Mouse (Mus musculus) embryo, embryonic 10.5 days (tissue): Measurements from ENCODE around the gene Fam135a.
"Not testable (repeated sequence)": the region's sequence is repeated elsewhere in the genome, so short reads cannot be mapped to it uniquely, and the experiment has no call there.

ENCODE experiments used
- DNase-seq: peaks from one replicate; pipeline ENCODE4 v3.0.0-alpha.2; 2015; ENCODE audit warnings: low spot score

Fam135a gene

DNA sequence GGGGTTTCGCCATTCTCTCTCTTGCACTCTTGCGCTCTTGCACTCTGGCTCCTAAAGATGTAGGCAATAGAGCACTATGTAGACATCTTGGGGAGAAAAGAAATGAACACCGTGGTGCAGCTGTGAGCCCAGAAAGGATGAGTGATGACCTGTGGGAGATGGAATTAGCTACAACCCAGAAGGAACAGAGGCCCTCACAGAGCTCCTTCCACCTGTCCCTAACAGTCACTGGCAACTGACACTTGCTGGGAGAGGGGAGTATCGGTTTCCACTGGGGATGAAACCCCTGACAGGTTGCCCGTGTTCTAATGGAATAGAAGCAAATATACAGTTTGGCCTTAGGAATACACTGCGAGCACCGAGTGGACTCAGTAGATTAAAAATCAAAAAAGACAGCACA is 31.3 kb downstream of the Fam135a start:
- DNase-seq = no peak

DNA sequence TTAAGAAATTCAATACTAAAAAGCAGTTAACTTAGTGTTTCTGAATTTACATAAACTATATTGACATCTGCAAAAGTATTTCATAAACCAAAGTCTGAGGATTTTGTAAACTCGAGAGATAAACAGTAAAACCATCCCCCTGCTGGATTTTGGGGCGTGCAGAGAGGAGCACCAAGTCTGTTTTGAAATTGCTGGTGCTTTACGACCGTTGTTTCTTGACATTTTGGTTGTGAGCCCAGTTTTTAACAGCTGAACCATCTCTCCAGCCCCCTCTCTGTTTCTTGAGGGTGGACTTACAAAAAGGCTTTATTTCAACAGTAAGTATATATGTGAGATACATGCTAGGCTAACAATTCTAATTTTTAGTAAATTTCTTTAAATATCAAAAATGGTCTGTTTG is 33.4 kb downstream of the Fam135a start:
- DNase-seq = no peak

DNA sequence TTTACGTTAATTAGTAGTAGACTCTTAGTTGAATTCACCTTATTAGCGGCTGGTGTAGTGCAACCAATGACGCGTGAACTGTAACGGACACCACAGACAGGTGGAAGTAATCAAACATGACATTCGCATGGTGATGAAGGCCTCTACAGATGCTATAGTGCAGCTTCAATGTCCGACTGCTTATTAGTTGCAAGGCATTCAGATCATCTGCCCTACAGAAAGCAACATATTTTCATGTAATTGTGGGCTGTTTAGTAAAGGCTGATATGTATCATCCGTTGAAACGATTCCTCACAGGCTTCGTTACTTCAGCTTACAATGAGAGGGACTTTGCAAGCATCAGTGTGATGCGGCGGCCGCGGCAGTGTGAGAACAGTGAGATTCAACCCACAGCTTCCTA is 44.4 kb downstream of the Fam135a start:
- no peak for DNase-seq

DNA sequence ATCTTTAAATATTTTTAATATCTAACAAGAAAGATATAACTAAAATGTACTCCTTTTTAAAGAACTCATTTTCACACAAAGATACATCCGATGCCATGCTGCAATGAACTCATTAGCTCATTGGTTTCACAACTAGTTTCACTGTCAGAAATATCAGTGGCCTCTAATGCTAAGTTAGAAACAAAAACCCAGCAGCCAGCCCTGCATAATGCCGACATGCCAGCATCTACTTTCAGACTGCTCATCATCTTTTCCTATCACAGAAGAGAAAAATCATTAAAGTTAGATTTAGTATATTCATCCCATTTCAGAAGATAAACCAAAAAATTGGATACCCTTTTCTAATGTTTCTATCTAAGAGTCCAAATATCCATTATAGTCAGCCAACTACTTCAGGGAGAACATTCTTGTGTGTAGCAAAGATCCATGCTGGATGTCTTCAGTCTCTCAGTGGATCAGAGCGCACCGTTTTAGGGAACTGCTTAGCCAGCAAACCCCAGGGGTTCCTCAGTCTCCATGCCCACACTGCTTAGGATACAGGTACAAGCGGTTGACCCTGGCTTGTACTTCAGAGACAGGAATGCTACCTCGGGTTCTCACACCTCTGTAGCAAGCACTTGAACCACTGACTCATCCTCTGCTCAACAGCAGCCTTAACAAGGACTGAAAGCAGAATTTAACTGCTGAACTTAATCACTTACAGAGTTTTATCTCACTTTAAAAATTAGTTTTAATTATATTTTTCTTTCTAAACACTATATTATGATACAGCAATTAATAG is 53.2 kb downstream of the Fam135a start:
- DNase-seq = no peak

DNA sequence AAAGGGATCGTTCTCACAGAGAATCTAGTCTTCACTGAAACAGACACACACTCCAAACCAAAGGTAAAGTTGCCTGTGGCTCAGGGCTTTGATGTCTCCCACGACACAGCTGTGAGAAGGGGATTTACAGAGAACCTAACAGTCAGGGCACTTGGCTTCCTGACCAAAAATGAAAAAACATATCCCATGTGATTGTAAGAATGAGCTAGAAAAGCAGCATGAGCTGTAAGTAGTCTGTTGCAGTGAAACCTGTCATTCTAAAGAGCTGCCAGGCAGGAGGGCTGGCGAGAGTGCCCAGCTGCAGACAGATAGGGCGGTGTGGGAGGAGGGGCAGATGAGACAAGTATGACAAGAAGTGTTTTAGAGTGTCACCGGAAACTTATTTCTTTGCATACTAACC is 54.5 kb downstream of the Fam135a start:
- DNase-seq = no peak

DNA sequence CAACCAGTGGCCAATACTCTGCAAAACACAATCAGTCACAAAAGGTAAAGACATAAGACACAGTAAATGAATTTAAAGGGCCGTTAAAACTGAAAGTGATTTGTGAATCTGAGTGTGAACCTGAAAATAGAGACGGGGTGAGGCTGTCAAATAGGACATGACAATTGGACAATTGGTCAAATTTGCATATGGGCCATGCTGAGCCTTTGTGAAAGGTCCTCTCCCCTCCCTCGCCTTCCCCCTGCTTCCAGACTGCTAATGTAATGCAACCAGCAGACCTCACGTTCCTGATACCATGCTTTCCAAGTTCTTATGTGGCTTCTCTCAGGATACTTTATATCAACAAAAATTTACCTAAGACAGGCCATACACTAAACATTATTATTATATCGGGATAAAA is 57.1 kb downstream of the Fam135a start:
- DNase-seq = peak; percentile 5

DNA sequence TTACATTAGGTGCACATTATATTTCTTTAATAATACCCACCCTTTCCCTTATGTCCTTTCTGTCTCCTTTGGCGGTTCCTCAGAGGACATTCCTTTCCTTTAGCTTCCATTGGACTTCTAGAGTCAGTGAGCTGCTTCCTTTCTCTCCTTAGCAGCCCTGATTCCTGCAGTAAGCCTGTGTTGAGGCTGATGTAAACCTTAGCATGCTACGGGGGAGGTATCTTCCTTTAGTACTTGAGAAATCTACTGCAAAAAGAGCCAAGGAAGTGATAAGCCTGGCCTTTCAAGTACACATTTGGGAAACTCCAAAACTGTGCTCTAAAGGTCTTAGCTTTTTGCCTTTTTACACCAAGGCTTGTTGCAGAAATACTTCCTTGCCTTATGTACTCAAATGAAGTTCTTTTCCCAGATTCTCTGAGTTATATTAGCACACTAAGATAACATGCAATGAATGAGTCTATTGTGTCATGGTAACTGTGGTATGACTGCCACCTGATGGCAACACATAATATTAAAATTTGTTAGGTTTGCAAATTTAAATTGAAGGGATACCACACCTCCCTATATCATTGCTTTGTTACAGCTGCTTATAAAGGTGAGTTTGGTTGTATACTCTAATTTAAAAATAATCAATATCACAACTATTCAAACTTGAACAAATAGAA is 66.2 kb downstream of the Fam135a start:
- peak; percentile 7 for DNase-seq

DNA sequence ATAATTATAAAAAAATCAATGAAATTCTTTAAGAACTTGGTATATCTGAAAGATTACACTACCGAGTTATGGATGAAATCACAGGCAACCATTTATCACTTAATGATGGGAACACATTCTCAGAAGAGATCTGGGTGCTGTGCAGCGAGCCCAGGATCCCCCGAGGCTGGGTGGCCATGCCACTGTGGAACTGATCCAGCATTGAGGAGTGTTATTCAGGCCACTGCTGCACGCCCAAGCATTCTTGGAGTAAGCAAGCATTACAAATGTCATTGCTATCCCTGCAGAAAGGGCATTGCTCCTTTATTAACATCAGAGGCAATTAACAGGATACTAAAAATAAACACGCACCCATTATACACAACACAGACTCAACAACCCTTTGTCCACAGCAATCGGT is 89.3 kb downstream of the Fam135a start:
- no peak for DNase-seq

DNA sequence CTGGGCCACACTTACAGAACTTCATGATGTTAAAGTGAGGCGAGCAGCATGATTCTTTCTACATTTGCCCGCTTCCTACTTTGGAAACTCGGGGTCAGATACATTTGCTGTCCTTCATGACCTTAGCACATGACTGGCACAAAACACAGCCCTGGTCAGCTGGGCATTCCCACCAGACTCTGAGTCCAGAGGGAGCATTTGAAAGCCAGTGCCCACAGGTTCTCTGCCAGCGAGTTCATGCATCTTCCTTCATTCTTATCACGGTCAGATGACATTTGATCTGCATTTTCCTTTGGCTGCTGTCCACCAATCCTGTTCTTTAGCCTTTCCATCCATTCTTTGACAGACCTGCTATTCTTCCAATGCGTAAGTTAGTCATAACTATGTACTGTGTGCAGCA is 90.1 kb downstream of the Fam135a start:
- DNase-seq = no peak

DNA sequence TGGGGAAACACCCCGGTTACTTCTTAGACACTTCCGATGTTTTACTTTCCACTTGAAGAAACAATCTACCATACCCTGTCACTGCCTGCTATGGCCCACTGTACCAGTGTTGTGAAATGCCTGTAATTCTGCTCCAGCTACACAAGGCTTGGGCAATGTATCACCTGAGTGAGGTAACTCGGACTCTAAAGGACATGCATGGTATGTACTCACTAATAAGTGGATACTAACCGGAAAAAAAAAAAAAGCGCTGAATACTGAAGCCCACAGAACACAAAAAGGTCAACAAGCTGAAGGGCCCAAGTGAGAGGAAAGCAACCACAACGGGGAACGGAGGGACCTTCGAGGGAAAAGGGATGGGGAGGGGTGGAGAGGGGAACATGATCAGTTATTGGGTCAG is 92.5 kb downstream of the Fam135a start:
- DNase-seq = no peak

DNA sequence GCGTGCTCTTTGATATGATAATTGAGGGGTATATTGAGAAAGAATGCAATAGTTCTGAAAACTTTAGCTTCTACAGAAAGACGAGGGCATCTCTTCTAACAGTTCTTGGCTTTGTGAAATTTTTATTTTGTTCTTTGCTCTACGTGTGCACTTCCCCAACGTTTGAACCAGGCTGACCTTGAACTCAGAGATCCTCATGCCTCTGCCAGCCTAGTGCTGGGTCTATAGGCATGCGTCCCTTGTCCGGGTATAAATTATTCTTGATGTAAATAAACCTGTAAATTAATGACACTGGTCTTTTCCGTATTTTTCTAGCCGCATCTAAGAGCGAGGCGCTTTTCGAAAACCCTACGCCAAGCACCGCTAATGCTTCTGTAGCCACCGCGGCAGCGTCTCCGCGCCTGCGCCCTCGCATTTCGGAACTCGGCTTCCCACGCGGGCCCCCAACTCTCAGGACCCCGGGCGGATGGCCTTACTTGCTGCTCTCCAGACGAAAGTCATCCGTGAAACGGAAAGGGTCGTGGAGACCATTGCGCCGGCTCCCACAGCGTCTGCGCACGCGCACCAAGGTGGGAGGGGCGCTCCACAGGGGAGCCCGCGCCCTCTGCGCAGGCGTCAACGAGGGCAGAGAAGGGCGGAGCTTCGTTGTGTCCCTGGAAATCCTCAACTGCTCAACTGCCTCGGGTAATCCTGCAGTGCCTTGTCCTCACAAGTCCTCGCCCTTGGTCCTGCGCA is 94.9 kb downstream of the Fam135a start, which contains the start of gene Sdhaf4:
TSS of gene Sdhaf4 (minus strand) at position 587 of the 735 bp plus-strand sequence.
- DNase-seq = peak; percentile 95

DNA sequence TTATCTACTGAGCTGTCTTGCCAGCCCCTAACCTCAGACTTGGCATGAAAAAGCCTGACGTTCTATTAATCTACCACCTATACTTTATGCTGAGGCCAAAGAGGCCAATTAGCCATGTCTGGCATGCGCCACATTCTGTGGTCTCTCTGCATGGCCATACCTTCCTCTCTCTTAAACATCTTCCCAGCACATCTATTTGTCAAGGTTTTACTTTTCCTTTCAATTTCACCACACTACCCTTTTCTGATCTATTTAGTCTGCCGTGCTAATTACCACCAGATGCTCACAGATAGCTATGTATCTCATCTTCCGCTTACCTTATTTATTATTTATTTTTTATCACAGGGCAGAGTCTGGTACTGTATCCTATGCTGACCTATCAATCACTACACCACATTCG is 100.8 kb downstream of the Fam135a start:
- no peak for DNase-seq

DNA sequence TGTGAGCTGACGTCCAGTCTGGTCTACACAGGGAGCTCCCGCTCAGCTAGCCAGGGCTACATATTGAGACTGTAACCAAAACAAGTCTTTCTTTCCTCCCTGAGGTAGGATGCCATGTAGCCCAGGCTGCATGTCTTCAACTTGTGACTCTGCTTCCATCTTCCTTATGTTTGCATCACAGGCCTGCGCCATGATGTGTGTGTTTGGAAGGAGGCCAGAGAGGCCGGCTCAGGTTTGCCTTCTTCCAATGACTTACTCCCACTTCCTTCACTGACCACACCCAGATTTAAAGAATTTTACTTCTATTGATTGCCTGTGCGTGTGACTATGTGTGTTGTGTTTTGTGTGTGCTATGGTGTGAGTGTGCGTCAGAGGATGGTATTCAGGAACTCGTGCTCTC is 101.3 kb downstream of the Fam135a start:
- no peak for DNase-seq

DNA sequence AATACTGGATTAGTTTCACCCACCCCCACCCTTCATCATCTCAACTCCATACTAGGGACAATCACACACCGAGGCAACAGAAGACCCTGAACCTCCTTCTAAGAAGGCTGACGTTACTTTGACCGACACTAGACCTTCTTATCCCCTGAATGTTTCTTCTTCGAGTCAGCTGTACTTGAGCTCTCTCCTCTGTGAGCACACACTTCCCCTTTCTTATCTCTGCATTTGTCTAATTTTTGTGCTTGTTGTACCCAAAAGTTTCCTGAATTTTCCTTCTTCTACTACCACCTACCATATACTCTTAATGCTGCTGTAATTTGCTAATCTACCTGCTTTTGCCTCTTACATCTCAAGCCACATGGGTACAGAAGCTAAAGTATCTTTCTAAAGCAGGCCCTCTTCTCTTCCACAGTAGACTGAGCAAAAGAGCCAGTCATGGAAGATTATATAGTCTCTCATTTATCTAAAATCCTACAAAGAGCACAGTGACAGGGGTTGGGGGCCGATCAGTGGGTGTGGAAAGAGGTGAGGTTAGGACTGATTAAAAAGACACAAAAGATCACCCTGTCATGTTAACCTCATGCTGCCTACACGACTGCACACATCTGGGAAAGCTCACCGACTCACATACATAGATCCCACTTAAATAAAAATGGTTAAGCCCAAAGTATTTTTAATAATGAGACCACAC is 101.9 kb downstream of the Fam135a start:
- DNase-seq = no peak

DNA sequence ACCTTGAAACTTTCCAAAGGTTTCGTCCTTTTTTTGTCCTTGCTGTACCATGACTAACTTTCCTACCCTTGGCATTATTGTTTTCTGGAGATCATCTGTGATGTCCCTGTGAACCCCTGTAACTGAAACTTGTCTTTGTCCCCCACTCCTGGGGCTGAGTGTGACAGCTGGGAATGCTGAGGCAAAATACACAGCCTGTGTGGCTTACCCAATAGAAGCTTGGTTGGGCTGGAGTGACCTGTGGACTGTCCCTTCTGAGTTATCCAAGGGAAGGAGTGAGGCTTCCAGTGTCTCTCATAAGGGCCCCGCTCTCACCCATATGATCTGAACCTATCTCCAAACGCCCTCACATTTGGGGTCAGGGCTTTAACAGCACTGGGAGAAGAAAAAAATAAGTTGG is 102.6 kb downstream of the Fam135a start:
- no peak for DNase-seq

DNA sequence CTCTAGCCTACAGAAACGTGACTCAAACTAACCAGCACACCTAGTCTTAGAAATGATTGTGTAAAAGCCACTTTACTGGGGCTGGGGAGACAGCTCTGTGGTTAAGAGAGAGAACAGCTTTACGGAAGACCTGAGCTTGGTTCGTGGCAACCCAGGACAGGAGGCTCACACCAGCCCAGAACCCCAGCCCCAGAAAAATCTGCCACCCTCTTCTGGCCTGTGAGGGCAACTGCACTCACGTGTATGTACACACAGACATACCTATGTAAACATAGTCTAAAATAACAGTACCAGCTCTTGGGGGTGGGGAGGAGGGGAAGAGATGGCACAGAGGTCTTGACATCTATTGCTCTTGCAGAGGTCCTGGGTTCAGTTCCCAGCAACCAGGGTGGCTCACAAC is 104.7 kb downstream of the Fam135a start:
- DNase-seq = no peak

DNA sequence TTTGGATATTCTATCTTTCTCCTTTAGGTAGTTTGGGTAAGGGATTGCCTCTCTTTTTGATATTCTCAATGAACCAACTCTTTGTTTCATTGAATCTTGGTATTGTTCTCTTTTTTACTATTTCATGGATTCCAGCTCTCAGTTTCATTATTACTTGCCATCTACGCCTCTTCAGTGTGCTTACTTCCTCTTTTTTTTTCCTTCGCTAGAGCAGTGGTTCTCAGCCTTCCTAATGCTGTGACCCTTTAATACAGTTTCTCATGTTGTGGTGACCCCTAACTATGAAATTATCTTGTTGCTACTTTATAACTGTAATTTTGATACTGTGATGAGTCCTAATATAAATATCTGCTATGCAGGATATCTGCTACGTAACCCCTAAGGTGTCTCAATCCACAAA is 117.0 kb downstream of the Fam135a start:
- DNase-seq = no peak

DNA sequence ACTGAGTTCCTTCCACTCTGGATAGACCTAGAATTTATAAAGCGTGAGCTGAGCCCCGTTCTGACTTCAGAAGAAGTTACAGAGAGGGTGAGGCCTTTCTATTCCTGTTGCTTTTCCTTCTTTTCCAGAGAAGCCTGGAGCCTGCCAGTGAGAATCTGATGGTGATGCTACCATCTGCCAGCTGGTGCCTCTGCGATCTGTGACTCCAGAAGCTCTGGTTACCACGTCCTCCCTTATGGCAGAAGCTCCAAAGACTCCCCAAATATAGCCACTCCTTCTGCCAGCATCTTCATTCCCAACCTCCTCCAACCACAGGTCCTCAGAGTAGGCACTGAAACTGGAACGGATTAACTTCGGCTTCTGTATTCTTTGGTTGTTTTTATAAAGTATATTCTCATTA is 121.9 kb downstream of the Fam135a start:
- DNase-seq = no peak

DNA sequence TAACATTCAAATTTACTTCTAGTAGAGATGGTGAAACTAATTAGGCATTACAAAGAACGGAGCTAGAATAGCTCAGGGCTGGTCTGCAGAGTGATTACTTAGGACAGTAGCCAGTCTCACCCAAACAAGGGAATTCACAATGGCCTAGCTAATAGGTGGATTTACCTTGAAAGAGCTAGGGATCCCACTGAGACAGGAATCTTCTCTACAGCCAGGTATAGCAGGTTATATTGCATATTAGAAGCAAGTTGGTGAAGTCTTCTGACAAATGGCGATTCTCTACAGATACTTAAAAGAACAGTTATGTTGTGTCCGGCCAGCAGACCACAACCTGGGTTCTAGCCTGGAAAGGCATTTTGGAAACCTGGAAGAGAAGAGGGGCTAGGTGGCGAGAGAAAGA is 129.0 kb downstream of the Fam135a start:
- not testable (repeated sequence) for DNase-seq

DNA sequence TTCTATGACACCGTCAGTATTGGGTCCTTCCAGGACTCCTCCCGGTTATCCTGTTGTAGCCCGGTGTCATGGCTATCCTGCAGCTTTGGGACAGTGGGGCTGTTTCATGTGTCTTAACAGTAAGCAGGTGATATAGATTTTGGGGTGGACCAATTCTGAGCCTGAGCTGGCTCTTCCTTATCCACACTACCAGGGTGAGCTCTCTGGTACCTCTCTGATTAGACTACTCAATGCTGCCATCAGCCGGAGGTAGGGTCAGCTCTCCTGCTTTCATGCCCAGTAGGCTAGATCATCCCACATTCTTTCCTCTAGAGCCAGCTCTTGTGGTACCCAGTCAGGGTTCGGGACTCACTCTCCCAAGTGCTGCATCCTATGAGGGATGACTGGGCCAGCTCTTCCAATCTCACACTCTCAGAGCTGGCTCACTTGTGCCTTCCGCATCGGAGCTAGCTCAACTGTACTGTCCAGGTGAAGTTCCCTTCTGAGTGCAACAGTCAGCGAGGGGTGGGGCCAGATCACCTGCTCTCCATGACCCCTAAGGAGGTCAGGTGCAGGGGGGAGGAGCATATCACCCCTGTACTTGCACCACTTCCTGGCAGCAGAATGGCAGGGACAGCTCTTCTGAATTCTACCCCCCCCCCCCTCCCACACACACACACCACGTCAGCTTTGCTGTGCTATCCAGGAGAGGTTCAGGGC is 132.0 kb downstream of the Fam135a start:
- no peak for DNase-seq

DNA sequence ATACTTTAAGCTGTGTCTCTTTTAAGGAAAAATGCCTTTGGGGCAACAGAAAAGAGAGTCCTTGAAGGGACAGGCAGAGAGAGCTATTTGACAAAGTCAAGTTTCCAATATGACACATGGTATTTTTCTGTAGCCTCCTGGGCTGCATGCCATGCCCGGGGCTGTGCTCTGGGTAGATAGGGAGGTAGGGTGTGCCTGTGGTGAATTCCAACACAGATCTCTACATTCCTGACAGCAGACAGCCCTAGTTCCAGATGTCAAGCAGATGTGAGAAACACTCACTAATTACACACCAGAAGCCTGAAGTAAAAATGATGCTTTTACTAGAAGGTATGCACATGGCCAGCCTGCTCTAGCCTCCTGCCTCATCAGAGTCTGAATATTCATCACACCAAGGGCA is 133.9 kb downstream of the Fam135a start:
- no peak for DNase-seq
